Mouse (Mus musculus) mammary gland, adult 2 months (tissue): ENCODE results near the gene Mog. TPM values are rescaled to one million over a fixed set of nuclear protein-coding genes. Genes with fewer than 3 reads are reported as not detected.

Source experiments
- polyA plus RNA-seq: library from polyadenylated mRNA; depleted of rRNA; stranded (reverse); fragments of >200 nt; gene quantifications from 2 replicates; pipeline ENCODE4 v1.2.3, GENCODE M21; 2012; ENCODE audit warnings: low replicate concordance; rRNA removed

Mog gene
- 0.06 TPM in 1 of 2 replicates, not detected in the other for polyA plus RNA-seq

GRCm38 (mm10) chr17:37022628-37023576 lies at the start of gene Mog:
Mog (minus strand) TSS chr17:37023398.

DNA sequence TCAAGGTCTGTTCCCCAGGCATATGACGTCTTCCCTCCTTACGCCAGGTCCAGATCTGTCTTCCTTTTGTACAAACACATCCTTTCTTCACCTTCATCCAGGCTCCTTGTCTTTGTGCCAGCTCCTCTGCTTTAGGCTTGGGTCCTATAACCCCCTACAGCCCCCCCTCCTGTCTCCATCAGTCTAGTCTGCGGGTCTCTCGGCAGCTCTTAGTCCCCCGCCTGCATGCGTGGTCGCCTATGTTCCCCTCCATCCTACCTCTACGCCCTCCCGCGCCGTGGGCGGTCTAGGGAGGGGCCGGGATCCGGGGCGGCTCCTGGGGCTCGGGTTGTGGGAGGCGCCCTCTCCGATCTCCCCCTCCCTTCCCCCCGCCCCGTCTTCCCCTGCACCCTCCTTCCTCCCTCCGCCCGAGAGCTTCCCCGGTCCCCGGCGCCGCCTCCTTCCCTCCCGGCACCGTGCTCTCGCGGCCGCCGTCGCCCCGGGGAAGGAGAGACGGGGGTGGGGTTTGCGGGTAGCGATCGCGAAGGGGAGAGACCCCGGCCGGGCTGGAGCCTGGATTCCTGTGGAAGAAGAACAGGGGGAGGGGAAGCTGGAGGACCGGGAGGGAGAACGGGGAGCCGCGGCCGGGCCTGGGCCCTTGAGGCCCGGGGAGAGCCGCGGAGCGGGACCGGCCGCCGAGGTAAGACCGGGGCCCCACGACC lies 22.6 kb upstream of the Mog start, which contains the start of gene Gabbr1:
Gene Gabbr1 (plus strand): TSS at position 356 of the 701 bp plus-strand sequence.

GRCm38 (mm10) chr17:37000863-37001262 lies 22.3 kb downstream of the Mog start, which contains the start of gene Zfp57:
Zfp57 (plus strand) TSS chr17:37001163.

GRCm38 (mm10) chr17:36989437-36989836 lies 33.8 kb downstream of the Mog start, which contains the start of gene H2-M5:
H2-M5 (minus strand) TSS chr17:36989537.

GRCm38 (mm10) chr17:36981221-36981813 lies 41.9 kb downstream of the Mog start, which contains the start of gene 2410137M14Rik:
2410137M14Rik (minus strand) TSS chr17:36981237.

Other genes starting within 250 kb of the Mog start
- gene H2-M10.6, start 211.2 kb downstream of the Mog start, polyA plus RNA-seq, result not detected in 2 replicates
- 40.7 and 59.8 TPM in 2 replicates for gene Trim26, start 186.3 kb downstream of the Mog start, polyA plus RNA-seq
- not detected in 2 replicates for gene Trim15, start 156.2 kb downstream of the Mog start, polyA plus RNA-seq
- gene Trim10, start 153.8 kb downstream of the Mog start, polyA plus RNA-seq, result not detected in 2 replicates
- 0.07 TPM in 1 of 2 replicates, not detected in the other for gene Trim40, start 133.3 kb downstream of the Mog start, polyA plus RNA-seq
- gene Trim31, start 125.3 kb downstream of the Mog start, polyA plus RNA-seq, result not detected in 2 replicates
- gene Rnf39, start 80.5 kb downstream of the Mog start, polyA plus RNA-seq, result 5.6 and 7.9 TPM in 2 replicates
- gene Ppp1r11, start 71.7 kb downstream of the Mog start, polyA plus RNA-seq, result 36.0 and 37.2 TPM in 2 replicates
- gene Znrd1, start 64.8 kb downstream of the Mog start, polyA plus RNA-seq, result 19.6 and 23.2 TPM in 2 replicates
- 0.75 and 3.1 TPM in 2 replicates for gene Znrd1as, start 64.8 kb downstream of the Mog start, polyA plus RNA-seq
- not detected in 2 replicates for gene 2410137M14Rik, start 42.2 kb downstream of the Mog start, polyA plus RNA-seq
- gene H2-M5, start 33.9 kb downstream of the Mog start, polyA plus RNA-seq, result 0.14 and 0.27 TPM in 2 replicates
- 1.8 and 3.7 TPM in 2 replicates for gene Zfp57, start 22.2 kb downstream of the Mog start, polyA plus RNA-seq
- 29.6 and 40.7 TPM in 2 replicates for gene Gabbr1, start 22.6 kb upstream of the Mog start, polyA plus RNA-seq
- gene Olfr90, start 65.1 kb upstream of the Mog start, polyA plus RNA-seq, result not detected in 2 replicates
- not detected in 2 replicates for gene Olfr91, start 74.9 kb upstream of the Mog start, polyA plus RNA-seq
- gene Olfr92, start 96.7 kb upstream of the Mog start, polyA plus RNA-seq, result not detected in 2 replicates
- gene Olfr93, start 138.1 kb upstream of the Mog start, polyA plus RNA-seq, result not detected in 2 replicates
- 4.3 and 5.8 TPM in 2 replicates for gene Ubd, start 170.5 kb upstream of the Mog start, polyA plus RNA-seq
- not detected in 2 replicates for gene Olfr94, start 177.6 kb upstream of the Mog start, polyA plus RNA-seq
- not detected in 2 replicates for gene Olfr95, start 189.7 kb upstream of the Mog start, polyA plus RNA-seq
- not detected in 2 replicates for gene Olfr96, start 196.7 kb upstream of the Mog start, polyA plus RNA-seq
- gene Olfr97, start 213.9 kb upstream of the Mog start, polyA plus RNA-seq, result not detected in 2 replicates
- gene Olfr98, start 240.4 kb upstream of the Mog start, polyA plus RNA-seq, result not detected in 2 replicates
- gene H2-M3, start 246.8 kb upstream of the Mog start, polyA plus RNA-seq, result 16.8 and 24.2 TPM in 2 replicates